Mouse (Mus musculus) olfactory bulb, adult 2 months (tissue): ENCODE results near the gene Pdzrn4.

ENCODE experiments used
- CTCF ChIP-seq: fragments of 200-500 bp; IDR thresholded peaks from 2 replicates; pipeline ENCODE4 v1.5.1; 2012; ENCODE audit warnings: low read depth, mild to moderate bottlenecking, low read length, moderate library complexity; ENCODE audit not compliant: insufficient read depth
- POLR2A ChIP-seq: fragments of 200-500 bp; IDR thresholded peaks from 2 replicates; pipeline ENCODE4 v1.6.1; 2012; ENCODE audit warnings: mild to moderate bottlenecking, low read depth, low read length, moderate library complexity; ENCODE audit not compliant: insufficient read depth

GRCm38 (mm10) chr15:92563576-92563975 lies 166.9 kb downstream of the Pdzrn4 start:
- TF ChIP-seq CTCF (no peak), POLR2A (no peak)
